Mouse (Mus musculus): ENCODE measurements around the gene Agbl4. TPM values are rescaled to one million over a fixed set of nuclear protein-coding genes. Genes with fewer than 3 reads are reported as not detected.

Agbl4 gene
- total and polyA plus RNA-seq, 3 experiments: not detected

- Histone ChIP-seq H3K79me2 (ENCODE audit: control insufficient read depth, insufficient read depth, low read length, poor library complexity) (no peaks in the 10 kb centered on the region), H3K4me1 (ENCODE audit: control insufficient read depth in 1 of 2, insufficient read depth in 2 of 2, low read length in 2 of 2) (no peaks in the 10 kb centered on the region), H3K4me3 (ENCODE audit: control insufficient read depth in 1 of 2, insufficient read depth in 1 of 2, low read depth in 2 of 2, low read length in 2 of 2) (no peak overlapping the region), H3K27me3 (ENCODE audit: control insufficient read depth in 1 of 2, insufficient read depth in 2 of 2, low read length in 2 of 2) (no peaks in the 10 kb centered on the region), H3K9ac (ENCODE audit: control insufficient read depth, low read depth, low read length, poor library complexity, severe bottlenecking) (no peak overlapping the region), H3K27ac (ENCODE audit: control insufficient read depth, low read depth, low read length) (no peak overlapping the region), H3K9me3 (replicated peaks; ENCODE audit: insufficient read depth, low read length) (no peaks in the 10 kb centered on the region), H3K36me3 (ENCODE audit: control insufficient read depth in 1 of 2, insufficient read depth in 2 of 2, low read length in 2 of 2) (no peaks in the 10 kb centered on the region)
- no peak for DNase-seq (ENCODE audit: low read depth, low spot score)
- TF ChIP-seq GATA1 (IDR thresholded peaks at IDR 0.05; ENCODE audit: low read depth, low read length): no peak
- no peak for TF ChIP-seq RAD21 (IDR thresholded peaks at IDR 0.05; ENCODE audit: low read depth, low read length)
- TF ChIP-seq TAL1 (IDR thresholded peaks at IDR 0.05; ENCODE audit: low read length): no peak
- no peak for TF ChIP-seq USF2 (IDR thresholded peaks at IDR 0.05; ENCODE audit: borderline replicate concordance in 1 of 2, insufficient read depth in 1 of 2, low read depth in 1 of 2, low read length in 2 of 2)
- no peak for TF ChIP-seq TBP (IDR thresholded peaks at IDR 0.05; ENCODE audit: low read depth, low read length)
- no peak for TF ChIP-seq ZC3H11A (IDR thresholded peaks at IDR 0.05; ENCODE audit: low read depth, low read length)
- TF ChIP-seq MAZ (IDR thresholded peaks at IDR 0.05; ENCODE audit: low read depth, low read length): no peak
- TF ChIP-seq EP300 (IDR thresholded peaks at IDR 0.05; ENCODE audit: low read depth in 1 of 2, low read length in 2 of 2): no peak
- no peak for TF ChIP-seq RCOR1 (IDR thresholded peaks at IDR 0.05; ENCODE audit: low read depth, low read length)
These were observed 959.7 kb downstream of the Agbl4 start for GRCm38 (mm10) chr4:111357176-111357575.

- Histone ChIP-seq H3K36me3 (ENCODE audit: control insufficient read depth in 1 of 2, insufficient read depth in 2 of 2, low read length in 2 of 2) (no peaks in the 10 kb centered on the region), H3K9ac (ENCODE audit: control insufficient read depth, low read depth, low read length, poor library complexity, severe bottlenecking) (no peak overlapping the region)
- no peak for TF ChIP-seq TAL1 (IDR thresholded peaks at IDR 0.05; ENCODE audit: low read length)
- TF ChIP-seq USF2 (IDR thresholded peaks at IDR 0.05; ENCODE audit: borderline replicate concordance in 1 of 2, insufficient read depth in 1 of 2, low read depth in 1 of 2, low read length in 2 of 2): no peak
- no peak for TF ChIP-seq MAX (IDR thresholded peaks at IDR 0.05; ENCODE audit: low read length)
- no peak for TF ChIP-seq MXI1 (IDR thresholded peaks at IDR 0.05; ENCODE audit: low read depth, low read length)
- TF ChIP-seq EP300 (IDR thresholded peaks at IDR 0.05; ENCODE audit: low read depth in 1 of 2, low read length in 2 of 2): no peak
These were observed 966.7 kb downstream of the Agbl4 start for GRCm38 (mm10) chr4:111364199-111364598.

GRCm38 (mm10) chr4:111367771-111368170, 970.3 kb downstream of the Agbl4 start:
- no peak overlapping the region for H3K4me3 ChIP-seq (ENCODE audit: control insufficient read depth in 1 of 2, insufficient read depth in 1 of 2, low read depth in 2 of 2, low read length in 2 of 2)
- H3K9me3 ChIP-seq (replicated peaks; ENCODE audit: insufficient read depth, low read length): no peaks in the 10 kb centered on the region
- DNase-seq (ENCODE audit: low read depth, low spot score): no peak
- no peaks in the 10 kb centered on the region for H3K27me3 ChIP-seq (ENCODE audit: control insufficient read depth in 1 of 2, insufficient read depth in 2 of 2, low read length in 2 of 2)
- H3K9ac ChIP-seq (ENCODE audit: control insufficient read depth, low read depth, low read length, poor library complexity, severe bottlenecking): no peak overlapping the region
- TF ChIP-seq MAZ (IDR thresholded peaks at IDR 0.05; ENCODE audit: low read depth, low read length) (no peak), EP300 (IDR thresholded peaks at IDR 0.05; ENCODE audit: low read depth in 1 of 2, low read length in 2 of 2) (no peak), UBTF (IDR thresholded peaks at IDR 0.05; ENCODE audit: borderline replicate concordance, insufficient read depth, low read depth, low read length) (no peak), TAL1 (IDR thresholded peaks at IDR 0.05; ENCODE audit: low read length) (no peak), MAX (IDR thresholded peaks at IDR 0.05; ENCODE audit: low read length) (no peak), ZC3H11A (IDR thresholded peaks at IDR 0.05; ENCODE audit: low read depth, low read length) (no peak), CHD1 (IDR thresholded peaks at IDR 0.05; ENCODE audit: low read depth, low read length) (no peak), CHD2 (IDR thresholded peaks at IDR 0.05; ENCODE audit: low read length) (no peak), NRF1 (IDR thresholded peaks at IDR 0.05; ENCODE audit: insufficient read depth, low read depth, low read length, poor library complexity, severe bottlenecking) (no peak), CTCF (IDR thresholded peaks at IDR 0.05 in 2 of 3, conservative IDR thresholded peaks at IDR 0.05 in 1 of 3; ENCODE audit: control insufficient read depth in 1 of 3, insufficient read depth in 1 of 3, low read depth in 2 of 3, low read length in 3 of 3, poor library complexity in 1 of 3, severe bottlenecking in 1 of 3) (no peak), POLR2AphosphoS2 (IDR thresholded peaks at IDR 0.05; ENCODE audit: low read length) (no peak), TCF12 (IDR thresholded peaks at IDR 0.05; ENCODE audit: low read depth, low read length) (no peak), ZKSCAN1 (IDR thresholded peaks at IDR 0.05; ENCODE audit: low read depth, low read length) (no peak), MYB (IDR thresholded peaks at IDR 0.05; ENCODE audit: low read depth, low read length) (no peak), SMC3 (IDR thresholded peaks at IDR 0.05; ENCODE audit: low read depth, low read length) (no peak), ELF1 (IDR thresholded peaks at IDR 0.05; ENCODE audit: low read depth, low read length) (no peak), GATA1 (IDR thresholded peaks at IDR 0.05; ENCODE audit: low read depth, low read length) (no peak), MXI1 (IDR thresholded peaks at IDR 0.05; ENCODE audit: low read depth, low read length) (no peak)
- no peak overlapping the region for H3K27ac ChIP-seq (ENCODE audit: control insufficient read depth, low read depth, low read length)
- H3K79me2 ChIP-seq (ENCODE audit: control insufficient read depth, insufficient read depth, low read length, poor library complexity): no peaks in the 10 kb centered on the region
- H3K4me1 ChIP-seq (ENCODE audit: control insufficient read depth in 1 of 2, insufficient read depth in 2 of 2, low read length in 2 of 2): no peaks in the 10 kb centered on the region
- H3K36me3 ChIP-seq (ENCODE audit: control insufficient read depth in 1 of 2, insufficient read depth in 2 of 2, low read length in 2 of 2): no peaks in the 10 kb centered on the region

More at GRCm38 (mm10) chr4:111364199-111364598, 966.7 kb downstream of the Agbl4 start:
- H3K9me3 ChIP-seq (replicated peaks; ENCODE audit: insufficient read depth, low read length): no peaks in the 10 kb centered on the region
- no peak for DNase-seq (ENCODE audit: low read depth, low spot score)
- H3K27ac ChIP-seq (ENCODE audit: control insufficient read depth, low read depth, low read length): no peak overlapping the region
- no peak overlapping the region for H3K4me3 ChIP-seq (ENCODE audit: control insufficient read depth in 1 of 2, insufficient read depth in 1 of 2, low read depth in 2 of 2, low read length in 2 of 2)
- H3K27me3 ChIP-seq (ENCODE audit: control insufficient read depth in 1 of 2, insufficient read depth in 2 of 2, low read length in 2 of 2): no peaks in the 10 kb centered on the region
- no peaks in the 10 kb centered on the region for H3K4me1 ChIP-seq (ENCODE audit: control insufficient read depth in 1 of 2, insufficient read depth in 2 of 2, low read length in 2 of 2)
- no peaks in the 10 kb centered on the region for H3K79me2 ChIP-seq (ENCODE audit: control insufficient read depth, insufficient read depth, low read length, poor library complexity)
